Mouse (Mus musculus): ENCODE data around the gene Ankrd27. TPM values are rescaled to one million over a fixed set of nuclear protein-coding genes. Genes with fewer than 3 reads are reported as not detected.
"Not testable (repeated sequence)": the region's sequence is repeated elsewhere in the genome, so short reads cannot be mapped to it uniquely, and the experiment has no call there.

Gene Ankrd27
- polyA plus RNA-seq, 1 experiment = 38.0 TPM

DNA sequence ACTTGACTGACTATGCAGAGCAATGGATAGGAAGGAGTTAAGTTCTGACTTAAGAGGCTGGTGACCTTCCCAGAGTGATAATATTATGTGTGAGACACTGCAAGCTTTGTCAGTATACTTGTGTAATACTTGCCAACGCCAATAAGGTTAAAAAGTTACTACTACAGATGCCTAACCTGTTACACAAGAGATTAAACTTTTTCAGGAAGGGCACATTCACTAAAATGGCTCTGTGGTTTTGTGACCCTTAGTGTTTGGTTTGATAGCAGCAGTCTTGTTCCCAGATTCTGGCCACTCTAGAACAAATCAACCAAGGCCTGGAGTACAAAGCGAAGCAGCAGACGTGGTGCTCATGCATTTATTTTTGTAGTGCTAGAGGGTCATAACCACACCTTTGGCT is 28.5 kb upstream of the Ankrd27 start:
- TF ChIP-seq CTCF (IDR thresholded peaks at IDR 0.05; ENCODE audit: extremely low read depth, insufficient read depth, low read length) = no peak
- no peak for TF ChIP-seq POLR2A (IDR thresholded peaks at IDR 0.05; ENCODE audit: extremely low read depth, insufficient read depth, low read length)
- H3K4me3 ChIP-seq (ENCODE audit: insufficient read depth, low read length) = no peak overlapping the region
- H3K4me1 ChIP-seq (ENCODE audit: control insufficient read depth, insufficient read depth, low read length) = no peaks in the 10 kb centered on the region
- no peak overlapping the region for H3K27ac ChIP-seq (ENCODE audit: insufficient read depth, low read length)

DNA sequence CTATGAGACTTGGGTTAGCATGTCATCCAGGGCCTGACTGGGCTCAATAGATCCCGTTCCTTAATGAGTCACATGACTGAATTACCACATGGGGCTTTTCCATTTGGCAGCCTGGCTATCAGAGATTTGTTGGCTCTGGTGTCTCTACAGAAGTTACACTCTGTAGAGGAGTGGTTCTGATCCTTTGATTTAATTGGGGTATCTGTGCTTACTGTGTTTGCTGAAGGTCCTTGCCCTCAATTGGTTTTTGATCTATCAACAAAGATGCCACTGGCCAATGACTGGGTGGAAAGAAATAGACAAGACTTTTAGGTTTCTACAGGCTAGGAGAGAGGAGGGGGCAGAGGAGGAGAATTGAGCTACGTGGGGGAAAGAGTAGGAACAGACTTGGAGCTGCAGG is 27.4 kb upstream of the Ankrd27 start:
- no peak overlapping the region for H3K4me3 ChIP-seq (ENCODE audit: insufficient read depth, low read length)

DNA sequence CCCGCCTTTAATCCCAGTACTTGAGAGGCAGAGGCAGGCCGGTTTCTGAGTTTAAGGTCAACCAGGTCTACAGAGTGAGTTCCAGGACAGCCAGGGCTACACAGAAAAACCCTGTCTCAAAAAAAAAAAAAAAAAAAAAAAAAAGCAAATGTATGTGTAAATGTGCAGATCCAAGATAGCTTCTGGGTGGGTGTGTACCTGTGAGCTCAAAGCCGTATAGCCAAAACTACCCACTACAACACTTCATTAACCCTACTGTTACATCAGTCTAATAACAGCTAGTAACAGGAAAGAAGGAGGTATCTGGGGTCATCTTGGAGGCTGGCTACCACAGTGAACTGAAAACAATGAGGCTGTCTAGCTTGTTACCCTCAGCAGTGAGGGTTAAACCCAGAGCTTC is 26.2 kb upstream of the Ankrd27 start:
- TF ChIP-seq POLR2A (IDR thresholded peaks at IDR 0.05; ENCODE audit: extremely low read depth, insufficient read depth, low read length) (no peak), CTCF (IDR thresholded peaks at IDR 0.05; ENCODE audit: extremely low read depth, insufficient read depth, low read length) (no peak)
- H3K4me1 ChIP-seq (ENCODE audit: control insufficient read depth, insufficient read depth, low read length) = no peaks in the 10 kb centered on the region

More for the DNA sequence above, 27.4 kb upstream of the Ankrd27 start:
- no peak for TF ChIP-seq CTCF (IDR thresholded peaks at IDR 0.05; ENCODE audit: extremely low read depth, insufficient read depth, low read length)
- TF ChIP-seq POLR2A (IDR thresholded peaks at IDR 0.05; ENCODE audit: extremely low read depth, insufficient read depth, low read length) = no peak
- no peak overlapping the region for H3K27ac ChIP-seq (ENCODE audit: insufficient read depth, low read length)
- no peaks in the 10 kb centered on the region for H3K4me1 ChIP-seq (ENCODE audit: control insufficient read depth, insufficient read depth, low read length)

DNA sequence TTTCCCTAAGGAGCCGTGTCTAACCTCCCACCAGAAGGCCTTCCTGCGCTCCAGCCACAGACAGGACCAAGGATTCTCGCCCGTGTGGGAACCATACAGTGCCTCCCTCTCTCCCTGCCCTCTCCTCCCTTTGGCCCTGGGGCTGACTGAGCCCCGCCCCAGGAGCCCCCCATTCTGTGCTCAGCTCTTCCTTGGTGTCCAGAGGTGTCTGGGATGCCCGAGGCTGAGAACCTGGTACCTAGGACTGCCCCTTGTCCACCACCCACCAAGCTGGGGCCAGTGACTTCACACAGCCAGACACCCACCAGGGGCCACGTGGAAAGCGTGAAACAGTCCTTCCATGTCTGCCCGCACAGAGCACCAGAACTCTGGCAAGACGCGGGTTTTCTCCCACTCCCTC is 23.0 kb upstream of the Ankrd27 start:
- Histone ChIP-seq H3K4me3 (ENCODE audit: insufficient read depth, low read length) (no peak overlapping the region), H3K4me1 (ENCODE audit: control insufficient read depth, insufficient read depth, low read length) (no peaks in the 10 kb centered on the region), H3K27ac (ENCODE audit: insufficient read depth, low read length) (no peak overlapping the region)
- TF ChIP-seq CTCF (IDR thresholded peaks at IDR 0.05; ENCODE audit: extremely low read depth, insufficient read depth, low read length) (no peak), POLR2A (IDR thresholded peaks at IDR 0.05; ENCODE audit: extremely low read depth, insufficient read depth, low read length) (no peak)

More for the DNA sequence above, 26.2 kb upstream of the Ankrd27 start:
- no peak overlapping the region for H3K4me3 ChIP-seq (ENCODE audit: insufficient read depth, low read length)
- H3K27ac ChIP-seq (ENCODE audit: insufficient read depth, low read length) = no peak overlapping the region

DNA sequence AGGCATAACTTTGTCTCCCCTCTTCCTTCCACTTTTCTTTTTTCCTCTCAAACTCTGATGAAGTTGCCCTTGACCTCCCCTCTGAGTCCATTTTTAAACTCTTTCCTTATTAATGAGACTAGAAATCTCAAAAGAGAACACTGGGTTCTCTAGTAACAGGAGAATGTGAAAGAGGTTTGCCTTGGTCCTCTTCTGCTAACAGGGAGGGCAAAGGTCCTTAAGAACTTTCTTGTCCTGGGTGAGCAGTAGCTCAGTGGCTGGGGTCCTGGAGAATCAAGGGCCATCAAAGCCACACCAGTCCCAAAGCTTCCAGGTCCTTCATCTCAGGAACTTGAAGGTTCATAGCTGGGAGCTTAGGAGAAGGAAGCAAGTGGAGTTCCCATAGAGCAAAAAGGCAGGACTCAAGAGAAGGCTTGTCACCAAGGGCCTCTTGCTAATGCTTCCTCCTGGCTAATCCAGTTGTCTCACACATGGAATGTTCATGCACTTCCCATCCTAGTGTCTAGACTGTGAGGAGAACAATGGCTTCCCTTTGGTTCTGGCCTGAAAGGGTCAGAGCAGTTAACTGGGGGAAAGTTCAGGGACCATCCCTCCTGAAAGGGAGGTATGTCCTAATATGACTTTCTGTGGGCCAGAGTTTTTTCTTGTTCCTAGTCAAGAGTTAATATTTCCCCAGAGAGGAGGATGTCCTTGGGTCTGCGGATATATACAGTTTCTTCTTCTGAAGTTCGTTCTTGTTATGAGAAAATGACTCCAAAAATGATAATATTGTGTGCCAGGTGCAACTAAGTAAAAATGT is 21.8 kb upstream of the Ankrd27 start:
- H3K4me3 ChIP-seq (ENCODE audit: insufficient read depth, low read length) = no peak overlapping the region
- H3K4me1 ChIP-seq (ENCODE audit: control insufficient read depth, insufficient read depth, low read length) = no peaks in the 10 kb centered on the region
- no peak overlapping the region for H3K27ac ChIP-seq (ENCODE audit: insufficient read depth, low read length)
- TF ChIP-seq POLR2A (IDR thresholded peaks at IDR 0.05; ENCODE audit: extremely low read depth, insufficient read depth, low read length) (no peak), CTCF (IDR thresholded peaks at IDR 0.05; ENCODE audit: extremely low read depth, insufficient read depth, low read length) (no peak)

DNA sequence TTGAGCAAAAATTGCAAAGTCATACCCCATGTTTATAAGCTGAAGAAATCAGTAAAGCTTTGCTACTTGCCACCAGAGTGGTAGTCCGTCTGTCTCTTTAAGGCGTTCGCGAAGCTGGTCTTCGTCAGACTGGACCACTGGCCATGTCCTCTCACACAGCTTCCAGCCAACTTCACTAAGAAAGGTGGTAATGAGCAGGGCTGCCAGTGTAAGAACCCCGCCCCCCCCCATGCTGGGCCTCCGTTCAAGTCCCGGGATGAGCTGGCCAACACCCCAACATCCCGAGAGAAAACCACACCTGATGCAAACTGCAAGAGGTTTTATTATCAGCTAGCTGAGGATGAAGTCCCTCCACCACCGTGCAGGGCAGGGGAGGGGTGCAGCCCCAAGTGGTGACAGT is 21.2 kb upstream of the Ankrd27 start:
- not testable (repeated sequence) for H3K4me3 ChIP-seq (ENCODE audit: insufficient read depth, low read length); H3K27ac ChIP-seq (ENCODE audit: insufficient read depth, low read length); H3K4me1 ChIP-seq (ENCODE audit: control insufficient read depth, insufficient read depth, low read length)

DNA sequence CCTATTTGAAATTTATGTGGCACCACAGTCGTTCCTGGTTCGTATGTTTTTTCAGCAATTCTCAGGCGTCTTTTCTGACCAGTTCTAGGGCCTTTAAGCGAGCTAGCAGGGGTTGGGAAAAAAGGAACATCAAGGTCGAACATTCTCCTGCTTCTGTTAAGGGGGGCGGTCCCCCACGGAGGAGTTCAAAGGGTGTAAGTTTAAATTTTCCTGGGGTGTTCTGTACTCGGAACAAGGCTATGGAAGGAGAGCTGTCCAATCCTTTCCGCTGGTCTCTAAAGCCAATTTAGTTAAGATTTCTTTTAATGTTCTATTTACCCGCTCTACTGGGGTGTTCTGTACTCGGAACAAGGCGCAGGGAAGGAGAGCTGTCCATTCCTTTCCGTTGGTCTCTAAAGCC is 20.1 kb upstream of the Ankrd27 start:
- H3K4me3 ChIP-seq (ENCODE audit: insufficient read depth, low read length); H3K4me1 ChIP-seq (ENCODE audit: control insufficient read depth, insufficient read depth, low read length); H3K27ac ChIP-seq (ENCODE audit: insufficient read depth, low read length): not testable (repeated sequence)

DNA sequence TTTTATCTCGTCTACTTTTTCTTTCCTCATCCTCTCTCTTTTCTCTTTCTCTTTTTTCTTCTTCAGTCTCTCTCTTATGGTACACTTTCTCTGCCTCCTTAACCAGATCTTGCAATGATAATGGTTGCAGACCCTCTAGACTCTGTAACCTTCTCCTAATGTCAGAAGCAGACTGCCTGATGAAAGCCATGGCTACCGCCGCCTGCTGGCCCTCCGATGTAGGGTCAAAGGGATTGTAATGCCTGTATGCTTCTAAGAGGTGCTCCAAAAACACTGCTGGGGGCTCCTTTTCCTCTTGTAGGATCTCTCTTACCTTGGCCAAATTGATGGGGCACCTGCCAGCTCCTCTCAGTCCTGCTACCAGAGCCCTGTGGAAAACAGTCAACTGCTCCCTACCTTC is 16.3 kb upstream of the Ankrd27 start:
- not testable (repeated sequence) for H3K4me1 ChIP-seq (ENCODE audit: control insufficient read depth, insufficient read depth, low read length); H3K4me3 ChIP-seq (ENCODE audit: insufficient read depth, low read length); H3K27ac ChIP-seq (ENCODE audit: insufficient read depth, low read length)

DNA sequence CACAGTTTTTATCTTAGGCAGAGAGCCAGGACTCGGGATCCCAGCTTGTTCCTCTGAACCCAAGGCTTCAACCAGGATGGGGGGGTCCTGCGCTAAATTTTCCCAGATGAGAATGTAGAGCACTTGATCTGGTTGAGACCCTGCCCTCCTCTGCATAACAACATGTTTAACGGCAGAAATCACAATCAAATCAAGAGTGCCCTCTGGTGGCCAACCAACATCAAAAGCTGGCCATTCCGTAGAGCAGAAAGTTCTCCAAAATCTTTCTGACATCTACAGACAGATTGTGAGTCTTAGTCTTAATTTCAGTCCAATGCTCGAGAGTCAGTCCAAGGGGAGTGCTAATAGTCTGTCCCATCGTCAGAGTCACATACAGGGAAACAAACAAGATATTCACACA is 15.2 kb upstream of the Ankrd27 start:
- not testable (repeated sequence) for H3K27ac ChIP-seq (ENCODE audit: insufficient read depth, low read length); H3K4me1 ChIP-seq (ENCODE audit: control insufficient read depth, insufficient read depth, low read length); H3K4me3 ChIP-seq (ENCODE audit: insufficient read depth, low read length)

DNA sequence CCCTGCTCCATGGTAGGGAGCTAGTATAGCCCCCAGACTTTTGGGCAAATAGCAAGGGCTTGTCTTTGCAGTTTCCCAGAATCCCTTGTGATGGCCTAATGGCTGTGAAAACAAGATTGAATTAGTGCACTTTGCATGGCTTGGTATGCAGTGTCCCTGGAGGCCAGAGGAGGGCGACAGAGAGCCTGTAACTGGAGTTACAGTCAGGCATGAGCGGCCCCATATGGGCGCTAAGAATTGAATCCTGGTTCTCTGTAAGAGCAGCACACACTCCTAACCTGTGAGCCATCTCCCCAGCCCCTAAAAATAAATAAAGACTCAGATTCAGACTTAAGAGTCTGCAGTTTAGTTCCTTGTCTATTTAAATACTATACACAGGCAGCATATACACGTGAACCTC is 6.2 kb upstream of the Ankrd27 start:
- Histone ChIP-seq H3K4me3 (ENCODE audit: insufficient read depth, low read length) (no peak overlapping the region), H3K4me1 (ENCODE audit: control insufficient read depth, insufficient read depth, low read length) (no peaks in the 10 kb centered on the region), H3K27ac (ENCODE audit: insufficient read depth, low read length) (no peak overlapping the region)
- TF ChIP-seq POLR2A (IDR thresholded peaks at IDR 0.05; ENCODE audit: extremely low read depth, insufficient read depth, low read length) (no peak), CTCF (IDR thresholded peaks at IDR 0.05; ENCODE audit: extremely low read depth, insufficient read depth, low read length) (peak; percentile 49; the same call in 1 of the 2 replicates)

DNA sequence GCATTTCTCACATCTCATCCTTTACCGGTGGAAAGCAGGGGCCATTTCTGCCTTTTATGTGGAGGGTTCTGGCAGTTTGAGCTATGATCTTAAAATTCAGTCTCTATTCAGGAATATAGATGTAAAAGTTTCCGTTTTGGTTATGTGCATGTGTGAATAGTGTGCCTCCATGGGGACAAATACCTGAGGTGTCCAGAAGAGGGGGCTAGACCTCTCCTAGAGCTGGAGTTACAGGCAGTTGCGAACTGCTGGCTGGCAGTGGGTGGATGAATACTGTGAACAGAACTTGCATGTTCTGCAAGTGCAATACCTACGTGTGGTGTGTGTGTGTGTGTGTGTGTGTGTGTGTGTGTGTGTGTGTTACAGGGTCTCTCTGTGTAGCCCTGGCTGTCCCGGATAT is 3.3 kb upstream of the Ankrd27 start:
- Histone ChIP-seq H3K27ac (ENCODE audit: insufficient read depth, low read length) (no peak overlapping the region), H3K4me1 (ENCODE audit: control insufficient read depth, insufficient read depth, low read length) (peaks cover 3% of the 10 kb centered on the region; the same call in 1 of the 2 replicates), H3K4me3 (ENCODE audit: insufficient read depth, low read length) (no peak overlapping the region)
- no peak for TF ChIP-seq POLR2A (IDR thresholded peaks at IDR 0.05; ENCODE audit: extremely low read depth, insufficient read depth, low read length)

All from cortical plate, adult 2 months (tissue).